Mouse (Mus musculus) E14TG2a.4 (cell line): ENCODE data around the gene Ostm1.

Experiments used
- CTCF ChIP-seq: conservative IDR thresholded peaks from 2 replicates; pipeline ENCODE4 v1.5.1; 2014; ENCODE audit warnings: low read length
- POU5F1 ChIP-seq: IDR thresholded peaks from 2 replicates; pipeline ENCODE4 v1.6.1; 2014; ENCODE audit warnings: low read length, borderline replicate concordance

GRCm38 (mm10) chr10:42680582-42681001, 97.0 kb downstream of the Ostm1 start:
- TF ChIP-seq CTCF (no peak), POU5F1 (no peak)
